In the genomic region with DNA sequence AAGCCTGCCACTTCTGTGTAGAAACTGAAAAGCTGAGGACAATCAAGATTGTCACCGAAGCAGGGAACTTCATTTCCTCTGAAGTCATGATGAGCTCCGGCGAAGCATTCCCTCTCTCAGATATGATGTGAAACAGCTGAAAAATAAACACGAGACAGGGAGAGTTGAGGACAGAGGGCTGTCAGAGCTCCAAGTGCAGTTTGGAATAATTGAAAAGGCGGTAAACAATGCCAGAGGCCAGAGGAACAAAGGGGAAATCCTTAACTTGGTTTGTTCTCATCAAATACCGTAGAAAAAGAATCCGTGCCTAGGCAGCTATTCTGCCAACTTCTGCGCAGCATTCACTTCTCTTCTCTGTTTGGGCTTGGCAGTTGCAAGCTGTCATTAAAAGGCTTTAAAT, we compare ENCODE assay signal across 15 mouse cellular contexts.
DNase-seq lines count a peak whose midpoint lies in the region; ATAC-seq lines count a peak whose summit lies in the region.
"Had no signal": no experiment of that assay in that cellular context is flagged by ENCODE, and none has a peak within 500 bp of the region (broad histone marks: within the 10 kb centered on the region; RNA-seq: fewer than 3 reads in every experiment).

No protein-coding gene starts in this region.

- H3K4me2 ChIP-seq in embryonic facial prominence, embryonic 14.5 days (ENCODE audit: low read depth, low read length), result no peak overlapping the region
- H3K4me2 ChIP-seq in lung, embryonic 16.5 days (ENCODE audit: low read depth, low read length), result no peak overlapping the region
- H3K4me2 ChIP-seq in midbrain, embryonic 11.5 days, result no peak overlapping the region
- H3K4me2 ChIP-seq: forebrain, embryonic 13.5 days; liver, embryonic 12.5 days had no signal

- H3K27ac ChIP-seq in embryonic facial prominence, embryonic 14.5 days (replicated peaks; ENCODE audit: low read depth, low read length), result no peak overlapping the region
- peak overlapping the region; percentile 67 for H3K27ac ChIP-seq in lung, embryonic 16.5 days (ENCODE audit: low read length)
- H3K27ac ChIP-seq in midbrain, embryonic 11.5 days (ENCODE audit: low read depth, low read length), result no peak overlapping the region
- H3K27ac ChIP-seq: forebrain, embryonic 13.5 days; hindbrain, postnatal 0 days; liver, embryonic 12.5 days had no signal

- peaks cover 27% of the 10 kb centered on the region for H3K4me1 ChIP-seq in embryonic facial prominence, embryonic 14.5 days (ENCODE audit: control insufficient read depth, insufficient read depth, low read length)
- H3K4me1 ChIP-seq in lung, embryonic 16.5 days (replicated peaks; ENCODE audit: control insufficient read depth, insufficient read depth, low read length), result peaks cover 17% of the 10 kb centered on the region
- H3K4me1 ChIP-seq in midbrain, embryonic 11.5 days (ENCODE audit: control insufficient read depth, insufficient read depth, low read length), result no peaks in the 10 kb centered on the region
- H3K4me1 ChIP-seq: liver, embryonic 12.5 days had no signal

- no peak overlapping the region for H3K9ac ChIP-seq in embryonic facial prominence, embryonic 14.5 days (ENCODE audit: low read depth, low read length)
- H3K9ac ChIP-seq in lung, embryonic 16.5 days (ENCODE audit: low read length), result no peak overlapping the region
- H3K9ac ChIP-seq in midbrain, embryonic 11.5 days (ENCODE audit: low read length), result no peak overlapping the region
- H3K9ac ChIP-seq: forebrain, embryonic 13.5 days; liver, embryonic 12.5 days had no signal

- no peaks in the 10 kb centered on the region for H3K36me3 ChIP-seq in embryonic facial prominence, embryonic 14.5 days (ENCODE audit: control insufficient read depth, insufficient read depth, low read length)
- H3K36me3 ChIP-seq in lung, embryonic 16.5 days (ENCODE audit: control insufficient read depth, insufficient read depth, low read length), result no peaks in the 10 kb centered on the region
- no peaks in the 10 kb centered on the region for H3K36me3 ChIP-seq in midbrain, embryonic 11.5 days (ENCODE audit: control insufficient read depth, insufficient read depth, low read length)
- H3K36me3 ChIP-seq: liver, embryonic 12.5 days had no signal

- intact Hi-C loops in heart, postnatal 10 days (cut with DNase I), result no loop called here

- peak; percentile 13 for DNase-seq in gastrocnemius, postnatal 25 days
- no peak for DNase-seq in gastrocnemius, adult 18-20 months (ENCODE audit: low spot score)
- peak; percentile 72 for DNase-seq in embryonic facial prominence, embryonic 14.5 days (ENCODE audit: low spot score)
- peak; percentile 52 to 63 for DNase-seq in heart, postnatal 10 days
- no peak for DNase-seq in midbrain, embryonic 11.5 days (ENCODE audit: low spot score, missing footprints)
- DNase-seq: cerebellum, adult 8-10 months; right cerebral cortex, postnatal 25 days; thymus, postnatal 36 days had no signal

- 45% methylated on average over 8 of the region's 8 CpGs for WGBS in embryonic facial prominence, embryonic 14.5 days
- 42% methylated on average over 8 of the region's 8 CpGs for WGBS in lung, embryonic 16.5 days
- WGBS in midbrain, embryonic 11.5 days, result 91% methylated on average over 8 of the region's 8 CpGs

- no peaks in the 10 kb centered on the region for H3K9me3 ChIP-seq in embryonic facial prominence, embryonic 14.5 days (ENCODE audit: control insufficient read depth, low read length)
- no peaks in the 10 kb centered on the region for H3K9me3 ChIP-seq in lung, embryonic 16.5 days (ENCODE audit: control insufficient read depth, low read length)
- H3K9me3 ChIP-seq in midbrain, embryonic 11.5 days (ENCODE audit: control insufficient read depth, low read length), result no peaks in the 10 kb centered on the region
- H3K9me3 ChIP-seq: forebrain, embryonic 13.5 days; liver, embryonic 12.5 days had no signal

- no peak overlapping the region for H3K4me3 ChIP-seq in embryonic facial prominence, embryonic 14.5 days (ENCODE audit: low read depth, low read length)
- no peak overlapping the region for H3K4me3 ChIP-seq in lung, embryonic 16.5 days (ENCODE audit: low read length)
- H3K4me3 ChIP-seq in midbrain, embryonic 11.5 days (ENCODE audit: low read depth, low read length), result no peak overlapping the region
- H3K4me3 ChIP-seq: forebrain, embryonic 13.5 days; liver, embryonic 12.5 days had no signal

- H3K27me3 ChIP-seq in embryonic facial prominence, embryonic 14.5 days (replicated peaks; ENCODE audit: control insufficient read depth, insufficient read depth, low read length), result no peaks in the 10 kb centered on the region
- H3K27me3 ChIP-seq in lung, embryonic 16.5 days (ENCODE audit: control insufficient read depth, insufficient read depth, low read depth, low read length), result no peaks in the 10 kb centered on the region
- no peaks in the 10 kb centered on the region for H3K27me3 ChIP-seq in midbrain, embryonic 11.5 days (ENCODE audit: control insufficient read depth, insufficient read depth, low read length)
- H3K27me3 ChIP-seq: forebrain, embryonic 13.5 days; liver, embryonic 12.5 days had no signal

- ATAC-seq in embryonic facial prominence, embryonic 14.5 days (ENCODE audit: low read depth), result no peak
- peak; percentile 71 for ATAC-seq in lung, embryonic 16.5 days (ENCODE audit: low read depth)
- no peak for ATAC-seq in midbrain, embryonic 11.5 days (ENCODE audit: low FRiP score)
- ATAC-seq in megakaryocyte progenitor cell, adult 5-6 weeks (replicated peaks; ENCODE audit: poor library complexity), result no peak
- no peak for ATAC-seq in cerebellum, adult (ENCODE audit: insufficient number of reproducible peaks, low FRiP score, low TSS enrichment)
- ATAC-seq: activated CD4-positive, CD25-positive, alpha-beta regulatory T cell, adult 4 months; hindbrain, postnatal 0 days; liver, embryonic 12.5 days had no signal

Comparison
In these comparisons a context has a peak if more than half of its experiments do, and no peak if none do; other contexts are left out.
1. DNase-seq: peak in gastrocnemius, postnatal 25 days (single experiment), embryonic facial prominence, embryonic 14.5 days (single experiment) and heart, postnatal 10 days (2 of 2); none in gastrocnemius, adult 18-20 months (single experiment) and midbrain, embryonic 11.5 days (single experiment).